Mouse (Mus musculus) lung, postnatal 4 days (tissue): ENCODE results near the gene Dnajb14.
A peak's percentile ranks its signal among the peaks of the same experiment; 100 is the strongest.
"Not testable (repeated sequence)": the region's sequence is repeated elsewhere in the genome, so short reads cannot be mapped to it uniquely, and the experiment has no call there.

Source experiments
- DNase-seq, 2 experiments: peaks; one replicate each; pipeline ENCODE4 v3.0.0; 2021

The Dnajb14 gene

GRCm38 (mm10) chr3:137864124-137864987 lies 3.1 kb upstream of the Dnajb14 start, which contains the start of gene H2afz:
Gene H2afz (plus strand): TSS chr3:137864487.
- DNase-seq = peak; percentile 99

GRCm38 (mm10) chr3:137864988-137865982 lies 2.2 kb upstream of the Dnajb14 start:
- peak; percentile 92 for DNase-seq

- DNase-seq = no peak
Measured at GRCm38 (mm10) chr3:137867133-137867436, 390 bp upstream of the Dnajb14 start.

GRCm38 (mm10) chr3:137868094-137868913 lies 829 bp downstream of the Dnajb14 start:
- no peak for DNase-seq

- DNase-seq = no peak
Measured at GRCm38 (mm10) chr3:137869395-137869794, 1.9 kb downstream of the Dnajb14 start.

GRCm38 (mm10) chr3:137879313-137879712 lies 11.8 kb downstream of the Dnajb14 start:
- DNase-seq = no peak

DNA sequence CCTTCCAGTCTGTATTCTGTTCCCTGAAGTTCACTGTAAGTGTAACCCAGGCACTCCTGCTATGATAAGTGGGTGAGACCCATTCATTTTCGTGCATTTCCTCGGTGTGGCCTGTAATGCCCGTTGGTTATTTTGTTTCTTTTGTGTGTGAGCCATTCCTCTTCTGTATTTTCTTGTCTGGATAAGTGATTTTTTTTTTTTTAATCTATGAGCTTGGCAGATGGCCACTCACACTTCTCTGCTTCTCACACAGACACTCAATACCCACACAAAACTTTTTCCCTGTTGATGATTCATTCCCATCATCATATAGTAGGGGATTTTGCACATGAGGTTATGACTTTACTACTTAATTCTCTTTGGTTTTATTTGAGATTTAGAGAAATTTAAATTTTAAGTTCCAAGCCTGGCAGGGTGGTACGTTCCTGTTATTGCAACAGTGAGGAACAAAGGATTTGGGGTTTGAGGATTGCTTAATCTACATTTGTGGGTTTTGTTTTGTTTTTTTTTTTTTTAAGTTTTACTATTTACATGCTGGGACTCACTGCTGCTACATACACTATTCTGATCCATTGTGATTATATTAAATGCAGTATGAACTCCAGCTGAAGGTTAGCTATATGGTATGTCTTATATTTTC lies 12.8 kb downstream of the Dnajb14 start:
- no peak for DNase-seq

GRCm38 (mm10) chr3:137881093-137881492 lies 13.6 kb downstream of the Dnajb14 start:
- no peak for DNase-seq

DNA sequence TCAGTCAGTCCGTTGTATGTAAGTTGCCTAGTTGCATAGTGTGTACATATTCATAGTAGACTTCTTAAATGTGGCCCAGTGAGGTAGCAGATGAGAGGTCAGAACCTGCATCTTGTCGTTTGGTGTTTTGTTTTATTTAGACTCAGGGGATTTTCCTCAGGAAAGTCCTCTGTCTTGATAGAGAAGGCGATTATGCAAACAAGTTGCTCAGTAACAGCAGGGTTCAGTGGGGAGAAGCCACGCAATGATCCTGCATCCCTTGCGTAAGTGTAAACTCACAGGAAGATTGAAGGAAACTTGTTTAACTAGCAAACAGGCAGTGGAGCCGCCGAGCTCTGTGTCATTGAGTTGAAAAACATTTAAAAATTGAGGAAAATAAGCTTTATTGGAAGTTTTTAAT lies 20.5 kb downstream of the Dnajb14 start:
- DNase-seq = no peak

GRCm38 (mm10) chr3:137891089-137891488 lies 23.6 kb downstream of the Dnajb14 start:
- peak in 1 of 2 experiments; percentile 44 for DNase-seq

DNA sequence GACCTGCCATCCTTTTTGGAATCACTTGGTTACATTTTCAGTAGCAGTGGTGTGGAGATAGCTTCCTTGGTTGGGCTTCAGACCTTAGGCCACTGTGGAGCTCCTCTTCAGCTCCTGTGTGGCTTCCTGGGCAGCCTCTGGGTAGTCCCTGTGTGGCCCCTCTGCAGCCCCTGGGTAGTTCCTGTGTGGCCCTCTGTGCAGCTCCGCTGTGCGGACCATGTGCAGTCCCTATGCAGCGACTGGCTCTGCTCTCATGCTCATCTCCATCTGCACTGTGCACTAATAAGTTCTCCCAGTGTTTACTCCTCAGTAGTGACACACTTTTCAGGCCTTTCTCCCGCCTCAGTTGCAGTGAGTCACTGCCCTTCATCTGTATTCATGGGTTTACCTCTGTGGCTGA lies 24.6 kb downstream of the Dnajb14 start:
- no peak for DNase-seq

DNA sequence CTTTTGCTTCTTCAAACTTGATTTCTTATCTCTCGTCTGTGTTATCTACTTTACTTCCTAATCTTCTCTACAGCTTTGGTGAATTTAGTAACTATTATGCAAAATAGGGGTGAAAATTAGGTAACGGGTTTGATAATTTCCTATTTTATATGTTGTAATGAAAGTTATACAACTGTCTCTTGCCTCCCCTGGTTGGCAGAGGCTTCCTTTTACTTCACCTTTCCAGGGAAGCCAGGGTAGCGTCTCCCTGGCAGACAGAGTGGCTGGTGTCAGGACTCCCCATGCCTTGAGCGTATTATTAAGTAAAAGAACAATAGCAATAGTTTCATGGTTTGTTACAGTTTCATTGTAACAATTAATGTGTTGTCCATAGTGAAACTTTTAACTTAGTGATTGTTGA lies 26.3 kb downstream of the Dnajb14 start:
- DNase-seq = no peak

GRCm38 (mm10) chr3:137895196-137895595 lies 27.7 kb downstream of the Dnajb14 start:
- DNase-seq = no peak

DNA sequence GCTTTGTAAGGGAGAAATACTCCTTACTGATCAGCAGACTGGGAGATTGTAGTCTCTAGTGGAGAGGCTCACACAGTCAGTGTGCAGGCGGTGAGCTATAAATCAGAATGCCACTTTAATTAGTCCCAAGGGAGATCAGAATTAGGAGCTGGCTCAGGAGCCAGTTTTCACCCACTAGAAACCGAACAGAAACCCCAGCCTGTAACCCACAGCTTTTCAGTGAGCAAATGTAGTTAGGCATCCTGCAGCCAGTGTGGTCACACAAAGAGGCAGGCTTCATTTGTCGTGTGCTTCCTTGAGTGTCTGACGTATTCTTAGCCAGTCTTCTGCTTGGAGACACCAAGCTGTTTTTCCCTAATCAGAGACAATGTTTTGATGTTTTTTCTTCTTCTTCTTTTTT lies 28.9 kb downstream of the Dnajb14 start:
- DNase-seq = no peak

- no peak for DNase-seq
Measured at GRCm38 (mm10) chr3:137896867-137897266, 29.4 kb downstream of the Dnajb14 start.

GRCm38 (mm10) chr3:137897685-137898084 lies 30.2 kb downstream of the Dnajb14 start:
- no peak for DNase-seq

DNA sequence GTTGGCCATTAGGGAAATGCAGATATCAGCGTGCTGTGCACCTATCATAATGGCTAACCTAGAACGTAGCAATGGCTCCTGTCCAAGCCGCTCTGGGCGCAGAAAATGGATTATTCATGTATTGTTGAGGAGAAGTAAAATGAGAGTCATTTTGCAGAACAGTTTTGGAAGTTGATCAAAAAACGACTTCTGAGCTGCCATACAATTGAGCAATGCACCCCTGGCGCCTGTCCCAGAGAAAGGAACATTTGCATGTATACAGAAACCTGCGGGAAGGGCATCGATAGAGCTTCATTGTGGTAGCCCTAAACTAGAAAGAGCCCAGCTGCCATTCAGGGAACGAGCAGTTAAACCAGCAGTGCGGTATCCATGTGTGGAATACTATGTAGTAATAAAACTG lies 32.7 kb downstream of the Dnajb14 start:
- peak; percentile 15 to 43 for DNase-seq

GRCm38 (mm10) chr3:137913093-137913492 lies 45.6 kb downstream of the Dnajb14 start:
- DNase-seq = no peak

GRCm38 (mm10) chr3:137914567-137914966 lies 47.1 kb downstream of the Dnajb14 start:
- DNase-seq = not testable (repeated sequence)

DNA sequence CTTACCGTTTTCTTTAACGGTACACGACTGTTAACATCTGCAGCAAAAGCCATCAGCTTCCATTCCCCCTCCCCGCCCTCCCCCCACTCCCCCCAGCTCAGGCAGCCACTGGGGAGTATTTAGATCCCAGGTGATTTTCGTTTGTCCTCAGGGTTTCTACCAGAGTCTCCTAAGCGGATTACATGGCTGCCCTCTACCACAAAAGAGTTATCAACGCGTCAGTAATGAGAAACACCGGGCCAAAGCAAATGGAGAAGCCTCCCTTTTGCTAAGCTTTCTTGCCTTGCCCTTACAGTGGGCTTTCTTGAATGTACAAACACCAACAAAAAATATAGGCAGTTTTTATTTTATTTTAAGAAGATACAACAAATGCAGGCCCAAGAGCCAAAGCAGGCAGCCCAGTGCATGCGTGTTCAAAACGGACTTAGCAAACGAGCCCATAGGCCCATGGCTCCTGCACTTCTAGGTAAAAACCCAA lies 50.3 kb downstream of the Dnajb14 start:
- DNase-seq = no peak

- DNase-seq = peak; percentile 92 to 93
Measured at GRCm38 (mm10) chr3:137918172-137918931, 50.9 kb downstream of the Dnajb14 start, which contains the start of gene Lamtor3. Gene Lamtor3 (plus strand): TSS chr3:137918506.
